Mouse (Mus musculus): Measurements from ENCODE around the gene Elf2.

DNA sequence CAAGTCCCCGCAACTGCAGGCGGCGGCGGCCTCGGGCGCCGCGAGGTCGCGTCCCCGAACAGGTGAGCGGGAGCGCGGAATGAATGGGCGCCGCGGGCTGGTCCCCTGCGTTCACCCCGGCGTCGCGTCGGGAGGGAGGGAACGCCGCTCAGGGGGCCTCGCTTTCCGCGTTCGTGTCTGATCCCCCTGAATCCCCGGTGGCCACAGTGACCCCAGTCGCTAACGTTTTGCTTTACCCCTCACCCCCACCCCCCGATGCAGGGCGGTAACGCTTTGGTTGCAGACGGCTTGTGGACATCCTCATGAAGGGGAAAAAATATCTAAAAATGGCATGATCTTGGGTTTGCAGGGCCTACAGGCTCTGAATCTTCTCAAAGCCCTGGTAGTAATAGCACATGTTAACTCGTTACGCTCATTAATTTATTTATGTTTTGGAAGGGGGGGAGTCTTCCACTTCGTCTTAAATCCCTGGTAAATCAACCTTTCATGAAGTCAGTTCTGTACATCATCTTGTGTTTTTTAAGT, 115.2 kb downstream of the Elf2 start:
- TF ChIP-seq CTCF (IDR thresholded peaks at IDR 0.05; ENCODE audit: low read depth) (no peak), EP300 (IDR thresholded peaks at IDR 0.05; ENCODE audit: low read depth) (no peak)
